Mouse (Mus musculus) embryonic facial prominence, embryonic 11.5 days (tissue): ENCODE data around the gene Btbd7. TPM values are rescaled to one million over a fixed set of nuclear protein-coding genes. Genes with fewer than 3 reads are reported as not detected.

ENCODE experiments used
- ATAC-seq: fragments of 200-750 bp; cut with Nextera tagmentation; replicated peaks from 2 replicates; pipeline ENCODE4 v1.8.0; 2017; ENCODE audit warnings: low read depth; ENCODE audit not compliant: insufficient number of reproducible peaks, low FRiP score, low TSS enrichment
- DNase-seq: peaks from one replicate; pipeline ENCODE4 v3.0.0-alpha.2; 2015; ENCODE audit warnings: low spot score
- H3K27ac ChIP-seq: fragments of 300-500 bp; sonication (generic); replicated peaks from 2 replicates; pipeline ENCODE4 v1.5.1; 2014; ENCODE audit warnings: mild to moderate bottlenecking, low read depth, low read length, control low read depth
- H3K27me3 ChIP-seq: fragments of 300-500 bp; sonication (generic); 2 replicates; pipeline ENCODE4 v1.6.1; 2014; ENCODE audit warnings: mild to moderate bottlenecking, low read length, moderate library complexity, mixed read lengths; ENCODE audit not compliant: control insufficient read depth, insufficient read depth
- H3K36me3 ChIP-seq: fragments of 300-500 bp; sonication (generic); replicated peaks from 2 replicates; pipeline ENCODE4 v1.6.1; 2014; ENCODE audit warnings: low read depth, mild to moderate bottlenecking, low read length, moderate library complexity, mixed read lengths; ENCODE audit not compliant: control insufficient read depth, insufficient read depth
- H3K4me1 ChIP-seq: fragments of 300-500 bp; sonication (generic); 2 replicates; pipeline ENCODE4 v1.6.1; 2014; ENCODE audit warnings: low read length, mixed read lengths; ENCODE audit not compliant: control insufficient read depth, insufficient read depth
- H3K4me2 ChIP-seq: fragments of 300-500 bp; sonication (generic); 2 replicates; pipeline ENCODE4 v1.6.1; 2014; ENCODE audit warnings: low read depth, mild to moderate bottlenecking, control low read depth, low read length, moderate library complexity
- H3K4me3 ChIP-seq: fragments of 300-500 bp; sonication (generic); 2 replicates; pipeline ENCODE4 v1.5.1; 2014; ENCODE audit warnings: low read depth, low read length, control low read depth
- H3K9ac ChIP-seq: fragments of 300-500 bp; sonication (generic); replicated peaks from 2 replicates; pipeline ENCODE4 v1.6.1; 2014; ENCODE audit warnings: mild to moderate bottlenecking, control low read depth, low read length
- H3K9me3 ChIP-seq: fragments of 300-500 bp; sonication (generic); replicated peaks from 2 replicates; pipeline ENCODE4 v1.6.1; 2016; ENCODE audit warnings: mild to moderate bottlenecking, low read length, inconsistent platforms, mixed read lengths; ENCODE audit not compliant: control insufficient read depth
- whole genome bisulfite sequencing: fragments of 180-500 bp; shearing (Covaris S2); extraction: QIAGEN DNeasy Blood & Tissue Kit; methylation state at CpG from one replicate; pipeline ENCODE4 v1.1.7; 2014; 5-methylcytosine and 5-hydroxymethylcytosine counted together
- polyA plus RNA-seq: library from polyadenylated mRNA; unstranded; fragments of >200 nt; fragmentation: Nextera tagmentation; extraction: Ambion mirVana; gene quantifications from 2 replicates; pipeline ENCODE4 v1.2.1, GENCODE M21; 2014

The Btbd7 gene
- polyA plus RNA-seq, 1 experiment from 2014 or later: 21.0 TPM

GRCm38 (mm10) chr12:102758403-102758756 lies 119.9 kb downstream of the Btbd7 start, which contains the start of gene Gm20604:
Gm20604 (minus strand) TSS chr12:102758672.
- Histone ChIP-seq H3K36me3 (no peaks in the 10 kb centered on the region), H3K27me3 (no peaks in the 10 kb centered on the region), H3K4me2 (peak within 1 kb of the TSS; percentile 72), H3K4me3 (peak within 1 kb of the TSS; percentile 77), H3K9me3 (no peaks in the 10 kb centered on the region), H3K27ac (peak within 1 kb of the TSS; percentile 75), H3K9ac (peak within 1 kb of the TSS; percentile 77), H3K4me1 (peaks cover 5% of the 10 kb centered on the region; the same call in 1 of the 2 replicates)
- no peak for ATAC-seq
- WGBS: under 1% methylated on average over 10 of the region's 10 CpGs
- peak; percentile 9 for DNase-seq

GRCm38 (mm10) chr12:102757689-102758402 lies 120.4 kb downstream of the Btbd7 start, which contains the start of the genes Gm28051, Gon7 and Ubr7:
Gm28051 (minus strand) TSS chr12:102757765.
Gon7 (minus strand) TSS chr12:102757803.
Ubr7 (plus strand) TSS chr12:102757967.
- Histone ChIP-seq H3K9ac (peak within 1 kb of the TSS; percentile 77), H3K4me1 (peaks cover 5% of the 10 kb centered on the region; the same call in 1 of the 2 replicates), H3K27ac (peak within 1 kb of the TSS; percentile 75), H3K27me3 (no peaks in the 10 kb centered on the region), H3K4me2 (peak within 1 kb of the TSS; percentile 72), H3K9me3 (no peaks in the 10 kb centered on the region), H3K36me3 (no peaks in the 10 kb centered on the region), H3K4me3 (peak within 1 kb of the TSS; percentile 77)
- ATAC-seq (peak; percentile 95), DNase-seq (peak; percentile 99)
- WGBS: under 1% methylated on average over 73 of the region's 73 CpGs

- no peak for DNase-seq
- no peak for ATAC-seq
- peak overlapping the region; percentile 73 for H3K9ac ChIP-seq
- no peaks in the 10 kb centered on the region for H3K36me3 ChIP-seq
- 1% methylated on average over 46 of the region's 46 CpGs for WGBS
- no peaks in the 10 kb centered on the region for H3K9me3 ChIP-seq
- no peaks in the 10 kb centered on the region for H3K27me3 ChIP-seq
- peak overlapping the region; percentile 64 for H3K4me2 ChIP-seq
- peak overlapping the region; percentile 75; the same call in 1 of the 2 replicates for H3K27ac ChIP-seq
- peaks cover 5% of the 10 kb centered on the region; the same call in 1 of the 2 replicates for H3K4me1 ChIP-seq
- H3K4me3 ChIP-seq: peak overlapping the region; percentile 77
These were observed 121.1 kb downstream of the Btbd7 start for GRCm38 (mm10) chr12:102757055-102757688.

DNA sequence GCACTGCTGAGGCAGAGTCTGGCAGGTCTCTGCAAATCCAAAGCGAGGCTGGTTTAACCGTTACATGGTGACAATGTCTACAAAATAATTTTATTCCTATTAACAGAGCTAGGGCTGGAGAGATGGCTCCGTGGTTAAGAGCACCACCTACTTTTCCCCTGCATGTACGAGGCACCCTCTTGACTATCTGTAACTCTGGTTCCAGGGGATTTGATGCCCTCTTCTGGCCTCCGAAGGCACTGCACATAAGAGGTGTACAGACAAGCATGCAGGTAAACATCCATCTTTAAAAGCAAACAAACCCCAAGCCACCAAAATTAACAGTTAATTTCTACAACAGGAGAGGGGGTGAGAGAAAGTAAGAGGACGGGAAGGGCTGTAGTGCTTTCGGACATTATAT lies 122.0 kb downstream of the Btbd7 start:
- H3K27me3 ChIP-seq: no peaks in the 10 kb centered on the region
- no peaks in the 10 kb centered on the region for H3K36me3 ChIP-seq
- peaks cover 5% of the 10 kb centered on the region; the same call in 1 of the 2 replicates for H3K4me1 ChIP-seq
- DNase-seq (peak; percentile 15), ATAC-seq (no peak)
- no peak overlapping the region for H3K9ac ChIP-seq
- H3K27ac ChIP-seq: no peak overlapping the region
- WGBS: 87% methylated on average over 7 of the region's 7 CpGs
- peak overlapping the region; percentile 64 for H3K4me2 ChIP-seq
- H3K9me3 ChIP-seq: no peaks in the 10 kb centered on the region
- peak overlapping the region; percentile 77 for H3K4me3 ChIP-seq

DNA sequence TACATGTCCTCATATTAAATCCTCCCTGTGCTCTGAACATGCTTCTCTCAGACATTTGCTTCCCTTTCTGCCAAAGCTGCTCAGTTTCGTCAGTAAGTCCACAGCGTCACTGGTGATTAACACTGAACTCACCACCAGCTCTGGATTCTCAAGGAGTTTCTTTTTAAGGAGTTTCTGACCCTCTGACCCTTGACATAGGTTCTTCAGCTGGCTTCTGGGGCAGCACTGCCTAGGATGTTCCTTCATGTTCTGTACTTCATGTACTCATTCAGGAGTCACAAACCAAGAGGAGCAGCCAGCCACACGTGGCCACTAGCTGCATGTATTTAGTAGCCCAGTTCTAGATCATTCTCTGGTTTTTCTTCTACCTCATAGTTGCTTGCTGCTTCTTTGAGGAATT lies 130.0 kb downstream of the Btbd7 start:
- Histone ChIP-seq H3K9ac (no peak overlapping the region), H3K27ac (no peak overlapping the region), H3K4me1 (no peaks in the 10 kb centered on the region), H3K9me3 (no peaks in the 10 kb centered on the region), H3K4me2 (no peak overlapping the region), H3K36me3 (peaks cover 2% of the 10 kb centered on the region; the same call in 1 of the 2 replicates), H3K27me3 (no peaks in the 10 kb centered on the region), H3K4me3 (no peak overlapping the region)
- WGBS: 93% methylated on average over 3 of the region's 3 CpGs
- DNase-seq: no peak
- ATAC-seq: no peak

DNA sequence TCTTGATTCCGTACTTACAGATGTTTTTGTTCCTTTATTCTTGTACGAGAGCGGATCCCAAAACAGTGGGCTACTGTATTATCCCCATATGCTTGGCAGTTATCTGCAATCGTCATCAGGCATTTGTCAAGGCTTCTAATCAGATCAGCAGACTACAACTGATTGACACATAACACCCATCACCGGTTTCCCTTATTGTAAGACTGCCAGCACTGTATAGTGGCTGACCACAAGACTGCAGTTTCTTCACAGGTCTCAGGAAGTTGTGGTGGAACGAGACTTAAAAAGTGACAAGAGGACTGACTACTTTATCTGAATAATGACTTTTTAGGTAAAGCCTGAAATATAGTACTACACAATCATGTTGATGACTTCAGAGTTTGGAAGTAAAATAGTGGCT lies 133.4 kb downstream of the Btbd7 start:
- Histone ChIP-seq H3K4me2 (no peak overlapping the region), H3K27ac (no peak overlapping the region), H3K36me3 (peaks cover 2% of the 10 kb centered on the region; the same call in 1 of the 2 replicates), H3K27me3 (no peaks in the 10 kb centered on the region), H3K4me1 (peaks cover 3% of the 10 kb centered on the region; the same call in 1 of the 2 replicates), H3K4me3 (no peak overlapping the region), H3K9me3 (no peaks in the 10 kb centered on the region), H3K9ac (no peak overlapping the region)
- DNase-seq: no peak
- 59% methylated on average over 6 of the region's 6 CpGs for whole genome bisulfite sequencing
- ATAC-seq: no peak

- Histone ChIP-seq H3K9ac (peak within 1 kb of the TSS; percentile 82), H3K27ac (peak within 1 kb of the TSS; percentile 65; the same call in 1 of the 2 replicates), H3K4me1 (peaks cover 3% of the 10 kb centered on the region; the same call in 1 of the 2 replicates), H3K36me3 (peaks cover 2% of the 10 kb centered on the region; the same call in 1 of the 2 replicates), H3K4me2 (peak within 1 kb of the TSS; percentile 75), H3K9me3 (no peaks in the 10 kb centered on the region), H3K27me3 (no peaks in the 10 kb centered on the region), H3K4me3 (peak within 1 kb of the TSS; percentile 78)
- DNase-seq: peak; percentile 93
- ATAC-seq: peak; percentile 94
- 1% methylated on average over 61 of the region's 63 CpGs for WGBS
These were observed 134.4 kb downstream of the Btbd7 start, which contains the start of the genes Moap1 and Tmem251 for GRCm38 (mm10) chr12:102743589-102744574. Moap1 (minus strand) TSS chr12:102743661. Tmem251 (plus strand) TSS chr12:102743762.
